Mouse (Mus musculus) urinary bladder, adult 2 months (tissue): ENCODE results near the gene Crls1. TPM values are rescaled to one million over a fixed set of nuclear protein-coding genes. Genes with fewer than 3 reads are reported as not detected.

ENCODE experiments used
- DNase-seq: peaks from one replicate; pipeline ENCODE4 v3.0.0; 2022; ENCODE audit warnings: low spot score
- polyA plus RNA-seq: library from polyadenylated mRNA; depleted of rRNA; stranded (reverse); fragments of >200 nt; gene quantifications from 2 replicates; pipeline ENCODE4 v1.2.3, GENCODE M21; 2012; rRNA removed

Crls1 gene
- polyA plus RNA-seq, 1 experiment = 24.2 TPM

DNA sequence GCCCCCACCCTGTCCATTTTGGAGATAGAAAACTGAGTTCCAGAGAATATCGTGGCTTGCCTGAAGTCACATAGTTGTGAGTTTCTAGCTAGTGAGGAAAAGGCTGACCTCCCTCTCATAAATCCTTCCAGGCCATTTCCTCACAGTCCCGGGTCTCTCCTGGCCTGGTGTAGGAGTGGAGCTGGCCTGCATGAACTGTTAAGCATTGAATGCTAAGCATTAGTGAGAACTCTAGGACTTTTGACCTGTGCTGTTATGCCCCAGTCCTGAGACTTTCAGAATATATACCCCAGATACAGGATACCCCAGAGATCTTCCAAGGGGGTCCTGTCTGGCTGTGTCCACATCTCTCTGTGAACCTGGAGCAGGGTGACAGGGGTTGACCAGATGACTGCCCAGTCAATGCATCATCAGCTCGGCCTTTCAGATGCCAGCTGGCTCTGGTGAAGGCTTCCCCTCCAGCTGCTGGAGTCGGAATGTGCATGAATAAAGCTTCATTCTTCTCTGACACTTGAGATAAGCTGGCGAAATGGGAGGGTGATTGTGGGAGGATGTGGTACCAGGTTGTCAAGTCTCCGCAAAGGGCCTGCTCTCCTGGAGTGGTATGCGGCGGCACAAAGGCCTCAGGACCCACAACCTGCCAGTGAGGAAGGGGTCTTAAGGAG is 38.0 kb downstream of the Crls1 start:
- no peak for DNase-seq

DNA sequence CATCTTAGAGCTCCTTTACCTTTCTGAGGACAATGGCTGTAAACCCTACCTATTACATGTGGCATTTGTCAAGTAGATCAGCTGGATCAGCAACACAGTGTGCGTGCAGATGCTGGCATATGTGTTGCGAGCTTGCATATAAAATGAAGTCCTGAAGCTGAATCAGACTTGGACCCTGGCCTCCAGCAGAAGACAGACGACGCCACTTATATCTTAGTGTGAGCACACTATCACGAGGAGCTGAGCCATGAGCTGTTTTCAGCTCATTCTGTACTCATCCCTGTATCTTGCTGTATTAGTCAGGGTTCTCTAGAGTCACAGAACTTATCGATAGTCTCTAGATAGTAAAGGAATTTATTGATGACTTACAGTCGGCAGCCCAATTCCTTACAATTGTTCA is 38.8 kb downstream of the Crls1 start:
- no peak for DNase-seq

DNA sequence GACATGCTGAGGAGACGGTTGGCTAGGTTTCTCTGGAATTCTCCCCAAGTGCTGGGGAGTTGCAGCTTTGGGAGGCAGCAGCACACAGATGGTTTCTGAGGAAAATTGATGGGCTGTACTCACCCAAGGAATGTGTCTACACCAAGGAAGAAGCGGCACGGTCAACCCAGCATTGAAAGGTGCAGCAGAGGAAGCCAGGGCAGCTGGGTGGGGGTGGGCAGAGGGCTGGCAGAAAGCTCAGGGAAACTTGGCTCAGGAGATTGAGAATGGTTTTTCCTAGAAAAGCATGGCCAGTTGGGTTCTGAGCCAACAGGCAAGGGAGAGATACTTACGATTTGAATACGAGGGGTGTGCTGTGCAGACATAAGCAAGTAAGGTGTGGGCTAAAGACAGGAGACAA is 47.4 kb downstream of the Crls1 start:
- DNase-seq = no peak

DNA sequence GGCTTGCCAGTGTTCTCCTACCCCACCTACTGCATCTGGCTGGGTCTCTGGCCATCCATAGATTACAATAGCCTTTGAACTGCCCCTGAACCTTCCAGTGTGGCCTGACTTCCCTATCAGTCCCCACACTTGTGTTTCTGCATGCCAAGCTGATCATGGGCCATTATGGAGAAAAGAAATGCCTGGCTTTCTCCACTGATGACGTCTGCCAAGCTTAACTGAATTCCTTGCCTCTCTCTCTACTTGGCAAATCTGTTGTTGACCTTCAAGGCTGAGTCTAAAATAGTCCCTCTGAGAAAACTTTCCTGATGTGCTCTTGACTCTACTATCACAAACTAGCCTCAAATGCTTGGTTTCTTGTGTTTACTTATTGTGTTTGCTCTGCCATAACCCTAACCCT is 51.7 kb downstream of the Crls1 start:
- DNase-seq = no peak

DNA sequence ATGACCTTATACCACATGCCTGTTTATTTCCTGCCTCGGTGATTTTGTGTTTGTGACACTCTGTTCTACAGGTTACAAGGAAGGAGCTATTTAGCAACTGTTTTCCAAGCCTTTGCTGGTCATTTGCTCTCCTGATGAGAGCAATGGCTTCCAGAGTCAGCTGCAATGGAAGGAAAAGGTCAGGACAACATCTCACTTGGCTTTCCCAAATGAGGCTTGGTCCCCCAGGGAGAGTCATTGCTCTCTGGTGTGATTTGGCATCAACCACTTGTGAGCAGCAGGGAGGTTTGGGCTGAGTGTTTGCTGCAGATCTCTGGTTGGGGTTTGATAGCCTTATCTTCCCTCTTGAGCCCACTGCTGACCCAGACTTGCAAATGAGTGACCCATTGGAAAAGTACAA is 54.1 kb downstream of the Crls1 start:
- no peak for DNase-seq

DNA sequence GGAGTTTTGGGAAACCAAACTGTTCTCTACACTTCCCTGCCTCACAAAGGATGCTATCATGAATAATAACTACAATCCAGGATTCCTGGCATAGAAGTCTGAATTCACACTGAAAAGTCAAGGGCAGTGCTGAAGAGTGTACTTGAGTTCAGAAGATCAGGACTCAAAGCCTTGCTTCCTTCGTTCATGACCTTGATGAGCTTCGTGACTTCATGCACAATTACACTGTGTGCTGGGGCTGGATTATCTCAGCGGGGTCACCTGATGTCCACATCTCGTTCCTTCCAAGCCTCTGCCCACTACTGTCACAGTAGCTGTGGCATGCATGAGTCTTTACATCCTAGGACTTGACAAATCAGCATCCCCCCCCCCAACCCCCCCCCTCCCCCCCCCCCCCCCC is 55.2 kb downstream of the Crls1 start:
- DNase-seq = no peak

DNA sequence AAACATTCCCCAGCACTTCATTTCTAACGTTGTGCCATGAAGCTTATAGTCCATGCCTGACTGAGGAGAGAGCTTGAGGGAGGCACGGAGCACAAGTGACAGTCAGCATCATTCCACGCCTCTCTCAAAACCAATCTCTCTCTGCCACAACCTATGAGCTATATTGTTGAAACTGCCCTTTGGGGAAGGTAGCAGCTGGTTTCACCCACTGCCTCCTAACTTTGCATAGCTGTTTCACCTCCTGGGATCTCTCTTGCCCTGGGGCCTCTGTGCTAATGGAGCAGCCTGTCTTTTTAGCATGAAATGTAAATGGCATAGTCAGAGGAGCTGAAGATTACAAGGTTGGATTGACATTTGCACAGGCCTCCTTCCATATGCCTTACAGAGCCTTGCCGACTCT is 55.6 kb downstream of the Crls1 start:
- DNase-seq = no peak

DNA sequence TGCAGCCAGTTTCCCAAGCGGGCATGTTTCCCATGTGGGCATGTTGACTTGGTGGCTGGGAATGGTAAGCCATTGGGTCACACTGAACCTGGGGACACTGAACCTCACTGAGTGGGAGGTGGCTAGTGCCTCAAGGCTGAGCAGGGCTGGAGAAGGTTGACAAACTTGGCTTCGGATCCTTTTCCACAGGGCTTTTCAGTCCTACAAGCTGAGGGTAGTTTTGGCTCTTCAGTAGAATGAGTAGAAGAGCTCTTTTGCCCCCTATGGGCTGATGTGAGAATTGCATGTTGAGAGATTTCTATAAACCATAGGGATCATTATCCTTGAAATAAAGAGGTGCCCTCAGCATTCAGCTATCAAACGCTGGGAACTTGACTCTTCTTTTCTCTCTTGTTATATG is 57.0 kb downstream of the Crls1 start:
- no peak for DNase-seq

DNA sequence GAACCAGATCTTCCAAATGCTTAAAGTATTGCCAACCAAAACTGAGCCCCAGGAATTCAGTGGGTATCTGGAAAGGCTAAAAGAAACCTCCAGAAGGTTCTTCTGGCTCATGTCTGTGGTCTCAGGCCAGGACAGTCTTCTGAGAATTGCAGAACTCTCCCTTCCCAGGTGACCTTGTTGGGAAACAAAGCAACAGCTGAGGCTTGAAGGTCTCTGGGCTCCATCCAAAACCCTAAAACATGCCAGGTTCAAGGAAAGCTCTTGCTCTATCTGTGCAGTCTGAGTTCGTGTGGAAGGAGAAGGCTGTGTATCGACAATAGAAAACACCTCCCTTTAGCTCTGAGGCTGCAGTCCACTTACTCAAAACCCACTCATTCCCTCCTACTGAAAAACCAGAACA is 58.5 kb downstream of the Crls1 start:
- no peak for DNase-seq

DNA sequence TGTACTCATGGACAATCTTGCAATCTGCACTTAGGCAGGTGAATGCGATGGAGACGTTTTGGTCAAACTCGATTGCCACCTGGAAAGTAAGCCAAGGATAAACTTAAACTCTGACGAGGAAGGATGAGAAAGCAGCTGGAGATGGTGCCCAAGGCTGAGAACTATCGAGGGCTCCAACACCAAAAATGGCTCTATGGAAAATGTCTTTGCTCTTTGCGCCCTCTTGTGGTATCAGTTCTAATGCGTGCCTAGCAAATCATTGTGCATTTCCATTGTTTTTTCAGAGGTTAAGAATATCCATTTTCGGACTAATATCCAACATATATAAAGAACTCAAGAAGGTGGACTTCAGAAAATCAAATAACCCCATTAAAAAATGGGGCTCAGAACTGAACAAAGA is 60.3 kb downstream of the Crls1 start:
- DNase-seq = no peak

DNA sequence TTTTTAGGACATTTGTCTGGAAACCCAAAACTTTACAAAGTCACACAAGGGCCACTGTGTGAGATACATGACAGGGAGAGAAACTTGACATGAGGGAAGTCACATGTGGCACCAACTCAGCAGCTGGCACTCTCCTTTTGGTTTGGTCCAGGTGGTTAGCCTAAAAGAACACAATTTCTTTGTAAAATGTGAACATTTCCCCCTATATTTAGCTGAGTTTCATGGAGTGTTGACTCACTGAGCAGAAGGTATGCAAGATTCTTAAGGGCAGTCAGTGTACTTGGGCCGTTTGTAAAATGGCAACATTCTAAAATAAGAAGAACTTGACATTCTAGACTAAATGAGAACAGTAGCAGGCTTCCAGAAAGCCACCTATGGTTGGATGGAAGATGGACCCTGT is 68.3 kb downstream of the Crls1 start:
- DNase-seq = no peak

Other genes with a start within 250 kb of the Crls1 start
- 14.2 and 14.4 TPM in 2 replicates for gene Shld1, start 159.7 kb upstream of the Crls1 start, polyA plus RNA-seq
- gene Chgb, start 65.4 kb upstream of the Crls1 start, polyA plus RNA-seq = 0.19 and 0.27 TPM in 2 replicates
- gene Trmt6, start 30.6 kb upstream of the Crls1 start, polyA plus RNA-seq = 15.8 and 16.3 TPM in 2 replicates
- gene Mcm8, start 30.5 kb upstream of the Crls1 start, polyA plus RNA-seq = 2.7 and 2.8 TPM in 2 replicates
- 3.0 and 4.8 TPM in 2 replicates for gene Lrrn4, start 34.2 kb downstream of the Crls1 start, polyA plus RNA-seq
- 8.3 and 9.1 TPM in 2 replicates for gene Fermt1, start 99.2 kb downstream of the Crls1 start, polyA plus RNA-seq